Mouse (Mus musculus) limb, embryonic 10.5 days (tissue): ENCODE results near the gene Speer4b. TPM values are rescaled to one million over a fixed set of nuclear protein-coding genes. Genes with fewer than 3 reads are reported as not detected.
"Not testable (repeated sequence)": the region's sequence is repeated elsewhere in the genome, so short reads cannot be mapped to it uniquely, and the experiment has no call there.

ENCODE experiments used
- DNase-seq: peaks from one replicate; pipeline ENCODE4 v3.0.0-alpha.2; 2017; ENCODE audit warnings: low spot score
- H3K27ac ChIP-seq: fragments of 300-500 bp; sonication (generic); 2 replicates; pipeline ENCODE4 v1.5.1; 2016; ENCODE audit warnings: mild to moderate bottlenecking
- H3K27me3 ChIP-seq: fragments of 300-500 bp; sonication (generic); 2 replicates; pipeline ENCODE4 v1.6.1; 2016; ENCODE audit warnings: low read depth, mild to moderate bottlenecking; ENCODE audit not compliant: poor library complexity, severe bottlenecking
- H3K36me3 ChIP-seq: fragments of 300-500 bp; sonication (generic); 2 replicates; pipeline ENCODE4 v1.6.1; 2016; ENCODE audit warnings: mild to moderate bottlenecking, moderate library complexity
- H3K4me1 ChIP-seq: fragments of 300-500 bp; sonication (generic); 2 replicates; pipeline ENCODE4 v1.6.1; 2016
- H3K4me3 ChIP-seq: fragments of 300-500 bp; sonication (generic); 2 replicates; pipeline ENCODE4 v1.5.1; 2016; ENCODE audit warnings: mild to moderate bottlenecking, moderate library complexity
- H3K9me3 ChIP-seq: fragments of 300-500 bp; sonication (generic); replicated peaks from 2 replicates; pipeline ENCODE4 v1.6.1; 2016; ENCODE audit warnings: mild to moderate bottlenecking
- WGBS: fragments of 180-500 bp; shearing (Covaris S2); methylation state at CpG from one replicate; pipeline ENCODE4 v1.1.7; 2016; 5-methylcytosine and 5-hydroxymethylcytosine counted together
- polyA plus RNA-seq: library from polyadenylated mRNA; unstranded; fragments of >200 nt; fragmentation: Nextera tagmentation; extraction: Ambion mirVana; gene quantifications from 2 replicates; pipeline ENCODE4 v1.2.1, GENCODE M21; 2016

The Speer4b gene
- not detected in 2 replicates for polyA plus RNA-seq

DNA sequence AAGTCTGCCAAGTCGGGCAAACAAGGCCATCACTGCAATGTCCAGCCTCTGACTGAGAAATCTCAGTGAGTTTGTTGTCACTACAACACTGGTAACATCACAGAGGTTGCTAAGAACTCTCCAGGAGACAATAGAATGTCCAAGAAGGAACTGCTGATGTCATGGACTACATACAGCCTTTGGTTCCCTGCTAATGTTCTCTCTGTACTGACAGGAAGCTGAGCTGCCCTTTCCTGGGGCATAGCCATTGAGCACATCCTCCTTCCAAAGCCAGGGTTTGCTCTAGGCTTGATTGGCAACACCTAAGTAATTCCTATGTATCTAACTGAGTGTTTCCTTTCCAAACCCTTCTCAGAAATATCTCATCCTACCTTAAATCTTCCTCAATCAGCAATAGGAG lies at the start of gene Speer4b:
Speer4b (minus strand) TSS at position 101 of the 400 bp plus-strand sequence.
- not testable (repeated sequence) for H3K27ac ChIP-seq, H3K27me3 ChIP-seq, DNase-seq, H3K36me3 ChIP-seq, H3K9me3 ChIP-seq, H3K4me3 ChIP-seq, H3K4me1 ChIP-seq
- 64% methylated on average over 1 of the region's 1 CpGs for WGBS

DNA sequence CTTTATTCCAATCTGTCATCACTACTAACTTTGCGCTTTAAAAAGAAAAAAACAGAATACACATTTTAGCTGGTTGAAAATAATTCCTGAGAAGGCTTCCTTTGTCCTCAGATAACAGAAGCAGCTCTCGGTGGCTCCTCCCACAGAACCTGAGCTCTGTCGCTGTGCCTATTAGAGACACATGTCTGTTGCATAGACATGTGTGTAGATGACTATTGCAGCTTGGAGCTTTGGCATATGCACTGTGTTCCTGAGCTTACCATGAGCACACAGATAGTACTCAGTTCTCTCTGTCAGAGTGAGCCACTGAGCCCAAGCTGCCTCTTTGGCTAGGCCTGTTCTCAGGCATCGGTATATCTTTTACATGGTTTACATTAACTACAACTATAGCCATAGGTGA lies 48.1 kb upstream of the Speer4b start:
- H3K27me3 ChIP-seq = no peaks in the 10 kb centered on the region
- H3K9me3 ChIP-seq = no peaks in the 10 kb centered on the region
- H3K36me3 ChIP-seq = no peaks in the 10 kb centered on the region
- no peaks in the 10 kb centered on the region for H3K4me1 ChIP-seq
- H3K4me3 ChIP-seq = no peak overlapping the region
- DNase-seq = no peak
- H3K27ac ChIP-seq = no peak overlapping the region
- WGBS = 88% methylated on average over 4 of the region's 4 CpGs

DNA sequence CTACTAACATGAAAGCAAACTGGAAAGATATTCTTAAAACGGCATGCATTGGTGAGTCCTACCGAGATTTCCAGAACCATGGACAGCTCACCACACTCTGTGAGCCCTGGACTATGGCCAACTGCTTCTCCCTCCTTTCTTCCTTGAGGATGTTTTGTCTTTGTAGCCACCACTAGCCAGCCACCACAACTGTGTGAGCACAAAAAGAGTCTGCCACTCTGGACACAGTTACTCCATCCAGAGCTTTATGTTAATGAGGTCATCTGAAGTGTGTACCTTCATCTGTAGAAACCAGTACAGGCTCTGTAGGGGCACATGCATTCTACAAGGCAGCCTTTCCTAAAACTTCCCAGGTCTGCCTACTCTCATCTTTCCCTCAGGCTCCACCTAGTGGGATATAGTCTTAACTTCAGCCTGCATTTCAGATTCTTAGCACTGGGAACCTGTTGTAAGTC lies 43.6 kb upstream of the Speer4b start:
- WGBS = 13% methylated on average over 2 of the region's 2 CpGs
- Histone ChIP-seq H3K4me3 (no peak overlapping the region), H3K27ac (no peak overlapping the region), H3K4me1 (no peaks in the 10 kb centered on the region), H3K9me3 (no peaks in the 10 kb centered on the region), H3K36me3 (no peaks in the 10 kb centered on the region), H3K27me3 (no peaks in the 10 kb centered on the region)
- peak; percentile 53 for DNase-seq

DNA sequence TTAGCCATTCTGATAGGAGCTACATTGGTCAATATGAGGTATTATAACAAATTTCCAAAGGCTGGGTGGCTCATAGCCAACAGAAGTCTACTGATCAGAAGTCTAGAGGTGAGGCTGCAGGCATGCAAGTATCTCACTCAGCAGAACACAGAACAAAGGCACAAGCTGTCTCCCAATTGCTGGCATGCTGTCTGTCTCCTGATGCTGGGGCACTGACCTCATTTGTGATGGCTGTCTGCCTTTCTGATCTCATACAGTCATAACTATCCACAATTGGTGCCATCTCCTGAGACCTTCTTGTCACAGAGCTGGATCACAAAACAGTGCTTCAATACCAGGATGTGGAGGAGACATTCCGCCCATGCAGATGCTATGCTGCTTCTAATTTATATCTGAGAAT lies 25.7 kb upstream of the Speer4b start:
- Histone ChIP-seq H3K4me3 (no peak overlapping the region), H3K4me1 (no peaks in the 10 kb centered on the region), H3K27ac (no peak overlapping the region), H3K27me3 (no peaks in the 10 kb centered on the region), H3K36me3 (no peaks in the 10 kb centered on the region), H3K9me3 (no peaks in the 10 kb centered on the region)
- DNase-seq = no peak
- 85% methylated on average over 1 of the region's 1 CpGs for WGBS

DNA sequence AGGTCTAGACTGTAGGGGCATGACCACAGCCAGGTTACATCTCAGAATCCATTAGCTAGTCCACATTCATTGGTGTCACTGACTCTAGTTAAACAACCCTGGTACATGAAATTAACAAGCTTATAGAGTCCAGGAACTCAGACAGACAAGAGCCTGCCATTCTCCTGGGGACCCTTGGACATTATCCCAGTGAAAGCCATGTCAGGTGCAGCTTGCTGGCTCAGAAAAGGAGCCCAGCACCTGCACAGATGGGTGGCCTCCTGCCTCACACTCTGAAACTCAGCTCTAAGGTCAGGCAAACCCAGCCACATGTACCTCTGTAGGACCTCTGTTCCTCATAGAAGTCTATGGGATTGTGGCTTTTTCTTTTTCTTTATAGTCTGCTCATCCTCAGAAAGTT lies 17.5 kb upstream of the Speer4b start:
- DNase-seq = no peak
- Histone ChIP-seq H3K36me3 (no peaks in the 10 kb centered on the region), H3K9me3 (no peaks in the 10 kb centered on the region), H3K4me1 (no peaks in the 10 kb centered on the region), H3K27me3 (no peaks in the 10 kb centered on the region), H3K4me3 (no peak overlapping the region), H3K27ac (no peak overlapping the region)

DNA sequence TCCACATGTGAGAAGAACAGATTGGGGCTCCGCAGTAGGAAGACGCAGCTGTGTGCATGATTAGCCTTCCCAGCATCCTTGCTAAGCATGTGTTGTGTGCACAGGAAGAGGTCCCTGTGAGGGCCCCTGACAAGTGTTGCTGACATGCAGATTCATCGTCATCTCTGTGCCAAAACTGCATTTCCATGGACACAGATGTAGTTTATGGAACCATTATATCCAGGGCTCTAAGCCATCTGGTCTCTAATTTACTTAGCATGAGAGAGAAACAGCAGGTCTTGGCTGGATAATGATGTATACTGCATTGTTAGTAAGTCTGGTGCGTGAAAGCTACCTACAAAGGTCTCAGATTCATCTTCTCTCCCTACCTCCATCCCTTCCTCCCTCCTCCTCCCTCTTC lies 10.3 kb downstream of the Speer4b start:
- DNase-seq = no peak
- Histone ChIP-seq H3K36me3 (no peaks in the 10 kb centered on the region), H3K4me1 (no peaks in the 10 kb centered on the region), H3K9me3 (no peaks in the 10 kb centered on the region), H3K27me3 (no peaks in the 10 kb centered on the region), H3K4me3 (no peak overlapping the region), H3K27ac (no peak overlapping the region)
- WGBS = 87% methylated on average over 4 of the region's 4 CpGs

DNA sequence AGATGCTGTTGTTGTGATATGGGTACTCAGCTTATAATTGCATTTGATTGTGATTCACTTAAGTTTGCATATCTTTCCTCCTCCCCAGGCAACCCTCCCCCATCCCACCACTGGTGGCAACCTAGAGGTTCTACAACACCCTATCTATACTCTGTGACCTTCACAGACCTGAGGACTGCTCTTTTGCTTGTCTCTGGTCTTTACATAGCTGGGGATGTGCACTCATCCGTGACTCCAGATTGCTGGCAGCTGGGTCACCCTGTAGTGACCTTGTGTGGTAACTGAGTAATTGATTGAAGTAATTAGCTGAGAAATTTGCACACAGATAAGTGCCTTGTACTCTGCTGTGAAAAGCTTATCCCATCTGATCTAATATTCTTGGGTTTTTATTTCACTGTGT lies 15.1 kb downstream of the Speer4b start:
- no peak overlapping the region for H3K4me3 ChIP-seq
- WGBS = 67% methylated on average over 1 of the region's 1 CpGs
- no peaks in the 10 kb centered on the region for H3K36me3 ChIP-seq
- H3K9me3 ChIP-seq = no peaks in the 10 kb centered on the region
- H3K4me1 ChIP-seq = no peaks in the 10 kb centered on the region
- no peak for DNase-seq
- no peaks in the 10 kb centered on the region for H3K27me3 ChIP-seq
- no peak overlapping the region for H3K27ac ChIP-seq

DNA sequence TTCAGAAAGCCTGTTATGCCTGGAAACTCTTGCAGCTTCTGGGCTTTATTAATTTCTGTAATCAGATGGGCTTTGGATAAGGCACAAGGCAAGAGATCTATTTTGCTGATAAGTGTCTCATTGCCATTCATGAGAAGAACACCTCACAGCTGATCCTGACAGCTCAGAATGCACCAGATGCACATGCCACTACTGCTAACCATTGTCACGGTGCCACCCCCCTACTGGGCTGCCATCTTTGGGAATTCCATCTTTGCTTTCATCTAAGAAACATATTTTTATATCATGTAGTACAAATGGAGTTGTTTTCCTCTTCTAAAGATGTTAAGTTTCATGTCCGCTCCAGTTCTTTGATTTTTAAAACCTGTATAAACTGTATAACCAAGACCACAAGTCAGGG lies 19.5 kb downstream of the Speer4b start:
- no peaks in the 10 kb centered on the region for H3K4me1 ChIP-seq
- H3K4me3 ChIP-seq = no peak overlapping the region
- no peak for DNase-seq
- H3K27me3 ChIP-seq = no peaks in the 10 kb centered on the region
- no peaks in the 10 kb centered on the region for H3K9me3 ChIP-seq
- 91% methylated on average over 2 of the region's 2 CpGs for WGBS
- no peak overlapping the region for H3K27ac ChIP-seq
- no peaks in the 10 kb centered on the region for H3K36me3 ChIP-seq

DNA sequence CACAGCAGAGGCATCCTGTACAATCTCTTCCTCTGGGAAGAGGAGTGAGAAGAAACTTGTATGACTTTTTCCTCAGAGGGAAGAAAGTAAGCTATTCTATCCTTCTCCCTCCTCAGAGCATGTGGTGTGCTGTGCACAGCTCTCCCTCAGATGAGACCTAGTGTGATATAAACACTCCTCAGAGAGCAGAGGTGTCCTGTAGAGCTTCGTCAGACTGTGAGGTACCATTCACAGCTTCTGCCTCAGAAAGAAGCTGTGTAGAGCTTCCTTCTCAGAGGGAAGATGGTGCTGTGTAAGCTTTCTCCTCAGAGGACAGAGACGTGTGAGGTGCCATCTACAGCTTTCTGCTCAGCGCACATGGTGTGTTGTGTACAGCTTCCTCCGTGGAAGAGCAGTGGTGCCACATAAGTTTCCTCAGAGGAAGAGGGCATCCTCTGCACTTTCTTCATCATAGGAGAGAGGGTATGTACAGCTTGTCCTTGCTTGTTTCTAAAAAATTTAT lies 26.2 kb downstream of the Speer4b start:
- 84% methylated on average over 4 of the region's 4 CpGs for WGBS
- Histone ChIP-seq H3K27ac (no peak overlapping the region), H3K9me3 (no peaks in the 10 kb centered on the region), H3K4me3 (no peak overlapping the region), H3K27me3 (no peaks in the 10 kb centered on the region), H3K36me3 (no peaks in the 10 kb centered on the region), H3K4me1 (no peaks in the 10 kb centered on the region)
- no peak for DNase-seq

DNA sequence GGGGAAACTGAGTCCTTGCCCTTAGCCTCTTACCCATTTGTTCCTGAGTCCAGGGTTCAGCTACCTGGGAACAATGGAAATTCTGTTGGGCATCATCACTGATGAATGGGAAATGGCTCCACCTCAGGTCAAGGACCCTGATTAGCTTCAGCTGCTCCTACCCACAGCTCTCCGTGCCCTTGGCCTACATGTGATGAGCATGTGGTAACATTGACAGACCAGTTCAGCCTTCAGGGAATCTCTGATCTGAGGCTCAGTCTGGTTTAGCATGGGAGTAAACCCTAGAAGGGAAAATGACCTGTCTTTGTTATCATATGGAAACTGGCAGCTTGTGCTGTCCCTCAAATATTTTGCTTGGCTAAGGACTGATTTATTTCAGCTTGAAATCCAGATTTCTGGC lies 43.6 kb downstream of the Speer4b start:
- 71% methylated on average over 1 of the region's 1 CpGs for WGBS
- Histone ChIP-seq H3K36me3 (no peaks in the 10 kb centered on the region), H3K4me3 (no peak overlapping the region), H3K9me3 (no peaks in the 10 kb centered on the region), H3K27me3 (no peaks in the 10 kb centered on the region), H3K4me1 (no peaks in the 10 kb centered on the region), H3K27ac (no peak overlapping the region)
- DNase-seq = no peak

DNA sequence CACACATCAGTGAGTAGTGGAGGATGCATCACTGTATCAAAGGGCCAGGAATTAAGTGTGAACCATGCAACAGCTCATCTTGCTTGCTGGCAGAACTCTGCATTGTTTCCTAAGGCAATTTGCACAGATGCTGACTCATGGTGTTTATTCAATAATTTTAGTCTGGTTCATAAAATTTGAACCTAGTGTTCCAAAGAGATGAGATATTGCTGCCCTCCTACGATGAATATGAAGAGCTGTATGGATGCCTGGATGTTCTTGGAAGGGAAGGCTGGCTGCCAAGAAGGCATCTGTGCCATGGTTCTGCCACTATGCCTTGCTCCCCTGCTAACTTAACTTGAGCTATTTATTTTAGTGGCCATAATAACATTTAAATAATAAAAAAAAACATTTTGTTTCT lies 44.3 kb downstream of the Speer4b start:
- WGBS = 94% methylated on average over 1 of the region's 1 CpGs
- H3K9me3 ChIP-seq = no peaks in the 10 kb centered on the region
- no peaks in the 10 kb centered on the region for H3K4me1 ChIP-seq
- no peaks in the 10 kb centered on the region for H3K27me3 ChIP-seq
- H3K27ac ChIP-seq = no peak overlapping the region
- H3K36me3 ChIP-seq = no peaks in the 10 kb centered on the region
- no peak overlapping the region for H3K4me3 ChIP-seq
- no peak for DNase-seq

DNA sequence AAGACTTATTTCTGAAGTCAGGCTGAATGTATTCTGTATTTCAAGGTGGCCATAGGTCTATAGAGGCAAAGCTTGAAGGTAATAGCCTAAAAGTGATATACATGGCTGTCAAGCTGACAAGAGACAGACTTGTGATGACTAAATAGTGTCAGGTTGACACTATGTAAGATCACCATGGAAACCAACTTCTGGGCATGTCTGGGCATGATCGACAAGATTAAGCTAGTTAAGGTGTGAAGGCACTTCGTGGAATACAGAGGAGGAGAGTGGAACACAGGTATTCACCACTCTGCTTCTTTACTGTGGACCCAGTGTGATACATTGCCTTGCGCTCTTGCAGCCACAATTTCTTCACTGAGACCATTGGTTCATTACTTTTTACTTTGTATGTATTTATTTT lies 46.9 kb downstream of the Speer4b start:
- 89% methylated on average over 3 of the region's 3 CpGs for WGBS
- Histone ChIP-seq H3K9me3 (no peaks in the 10 kb centered on the region), H3K4me1 (no peaks in the 10 kb centered on the region), H3K36me3 (no peaks in the 10 kb centered on the region), H3K4me3 (no peak overlapping the region), H3K27me3 (no peaks in the 10 kb centered on the region), H3K27ac (no peak overlapping the region)
- no peak for DNase-seq

DNA sequence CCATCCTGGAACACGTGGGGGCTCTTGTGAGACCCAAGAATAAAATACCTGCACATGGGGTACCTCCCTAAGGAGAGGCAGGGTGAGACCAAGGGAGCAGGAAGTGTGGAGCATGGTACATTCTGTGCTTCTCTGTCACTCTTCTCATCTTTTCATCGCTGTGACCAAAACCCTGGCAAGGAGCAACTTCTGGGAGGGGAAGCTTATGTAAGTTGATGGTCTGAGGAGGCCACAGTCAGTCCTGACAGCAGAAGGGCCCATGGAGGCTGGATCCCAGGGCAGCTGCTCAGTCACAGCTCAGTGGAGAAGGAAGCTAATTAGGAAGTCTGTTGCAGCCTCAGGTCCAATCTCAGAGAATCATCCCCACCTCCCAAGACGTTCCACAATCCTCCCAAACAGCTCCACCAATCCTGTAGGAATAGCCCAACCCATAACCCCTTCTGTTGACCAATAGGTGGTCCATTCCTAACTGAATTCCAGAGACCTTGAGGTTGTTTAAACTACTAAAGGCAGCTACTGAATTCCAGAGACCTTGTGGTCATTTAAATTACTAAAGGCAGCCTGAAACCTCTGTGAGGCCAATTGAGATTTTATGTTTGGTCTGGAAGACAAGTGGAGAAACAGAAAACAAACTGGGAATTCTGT lies 47.9 kb downstream of the Speer4b start:
- Histone ChIP-seq H3K27ac (no peak overlapping the region), H3K9me3 (no peaks in the 10 kb centered on the region)
- 48% methylated on average over 3 of the region's 3 CpGs for WGBS

More for the DNA sequence above, 47.9 kb downstream of the Speer4b start:
- Histone ChIP-seq H3K36me3 (no peaks in the 10 kb centered on the region), H3K27me3 (no peaks in the 10 kb centered on the region), H3K4me1 (no peaks in the 10 kb centered on the region), H3K4me3 (no peak overlapping the region)
- DNase-seq = no peak
